Mouse (Mus musculus): ENCODE data around the gene Cisd3. TPM values are rescaled to one million over a fixed set of nuclear protein-coding genes. Genes with fewer than 3 reads are reported as not detected.
A peak's percentile ranks its signal among the peaks of the same experiment; 100 is the strongest.

Cisd3 gene
- polyA plus RNA-seq, 1 experiment from 2014 or later, result 19.5 TPM

DNA sequence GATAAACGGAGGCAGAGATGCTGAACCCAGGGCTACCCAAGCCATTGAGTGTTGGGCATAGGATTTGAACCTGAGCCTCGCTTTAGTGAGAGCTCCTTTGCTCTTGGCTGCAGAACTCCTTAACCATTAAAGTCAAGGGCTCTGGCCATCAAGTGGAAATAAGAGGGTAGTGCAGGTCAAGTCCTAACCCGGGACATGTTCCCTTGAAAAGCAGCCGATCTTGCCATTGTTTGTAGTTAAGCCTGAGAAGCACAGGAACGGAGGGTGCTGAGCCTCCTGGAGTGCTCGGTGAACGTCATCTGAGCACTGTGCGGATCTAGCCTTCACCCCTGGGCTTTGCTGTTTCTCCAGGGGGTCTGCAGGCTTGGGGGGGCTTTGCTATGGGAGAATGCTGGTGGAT, 7.8 kb upstream of the Cisd3 start:
- ATAC-seq (replicated peaks), result no peak
- 30% methylated on average over 8 of the region's 8 CpGs for WGBS

DNA sequence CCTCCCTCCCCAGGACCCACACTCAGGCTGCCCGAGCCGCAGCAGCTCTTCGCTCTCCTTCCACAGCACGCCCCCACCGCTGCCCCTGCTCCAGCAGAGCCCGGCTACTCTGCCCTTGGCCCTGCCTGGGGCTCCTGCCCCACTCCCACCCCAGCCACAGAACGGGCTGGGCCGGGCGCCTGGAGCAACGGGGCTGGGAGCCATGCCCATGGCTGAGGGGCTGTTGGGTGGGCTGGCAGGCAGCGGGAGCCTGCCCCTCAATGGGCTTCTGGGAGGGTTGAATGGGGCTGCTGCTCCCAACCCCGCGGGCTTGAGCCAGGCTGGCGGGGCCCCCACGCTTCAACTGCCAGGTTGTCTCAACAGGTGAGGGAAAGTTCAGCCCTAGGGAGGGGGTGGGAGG, 7.3 kb upstream of the Cisd3 start:
- peak; percentile 45 for ATAC-seq (replicated peaks)
- peaks cover 54% of the 10 kb centered on the region for H3K36me3 ChIP-seq

More for the DNA sequence above, 7.8 kb upstream of the Cisd3 start:
- Histone ChIP-seq H3K4me3 (no peak overlapping the region), H3K4me1 (peaks cover 26% of the 10 kb centered on the region), H3K9me3 (no peaks in the 10 kb centered on the region), H3K27me3 (no peaks in the 10 kb centered on the region), H3K36me3 (peaks cover 55% of the 10 kb centered on the region), H3K27ac (replicated peaks) (peak overlapping the region; percentile 48; the same call in 1 of the 2 replicates), H3K9ac (replicated peaks) (no peak overlapping the region), H3K4me2 (replicated peaks) (no peak overlapping the region)

DNA sequence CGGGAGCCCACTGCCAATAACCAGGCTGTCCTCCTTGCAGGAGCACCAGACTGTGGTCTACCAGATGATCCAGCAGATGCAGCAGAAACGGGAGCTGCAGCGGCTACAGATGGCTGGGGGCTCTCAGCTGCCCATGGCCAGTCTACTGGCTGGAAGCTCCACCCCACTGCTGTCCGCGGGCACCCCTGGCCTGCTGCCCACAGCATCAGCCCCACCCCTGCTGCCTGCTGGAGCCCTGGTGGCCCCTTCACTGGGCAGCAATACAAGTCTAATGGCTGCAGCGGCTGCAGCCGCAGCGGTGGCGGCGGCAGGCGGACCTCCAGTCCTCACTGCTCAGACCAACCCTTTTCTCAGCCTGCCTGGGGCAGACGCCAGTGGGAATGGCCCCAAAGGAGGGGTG, 5.2 kb upstream of the Cisd3 start:
- H3K9ac ChIP-seq (replicated peaks), result no peak overlapping the region
- WGBS, result 56% methylated on average over 12 of the region's 12 CpGs
- H3K4me3 ChIP-seq, result no peak overlapping the region
- peaks cover 31% of the 10 kb centered on the region for H3K4me1 ChIP-seq
- ATAC-seq (replicated peaks), result no peak
- peaks cover 38% of the 10 kb centered on the region for H3K36me3 ChIP-seq
- no peaks in the 10 kb centered on the region for H3K9me3 ChIP-seq
- 0 out of 2 replicates have a peak overlapping the region, but pooled peaks have one; percentile 8 for H3K27ac ChIP-seq (replicated peaks)
- H3K4me2 ChIP-seq (replicated peaks), result no peak overlapping the region
- no peaks in the 10 kb centered on the region for H3K27me3 ChIP-seq

More for the DNA sequence above, 7.3 kb upstream of the Cisd3 start:
- Histone ChIP-seq H3K4me2 (replicated peaks) (no peak overlapping the region), H3K4me3 (no peak overlapping the region), H3K27me3 (no peaks in the 10 kb centered on the region), H3K4me1 (peaks cover 26% of the 10 kb centered on the region), H3K9ac (replicated peaks) (no peak overlapping the region), H3K27ac (replicated peaks) (no peak overlapping the region), H3K9me3 (no peaks in the 10 kb centered on the region)
- WGBS, result 55% methylated on average over 13 of the region's 15 CpGs

DNA sequence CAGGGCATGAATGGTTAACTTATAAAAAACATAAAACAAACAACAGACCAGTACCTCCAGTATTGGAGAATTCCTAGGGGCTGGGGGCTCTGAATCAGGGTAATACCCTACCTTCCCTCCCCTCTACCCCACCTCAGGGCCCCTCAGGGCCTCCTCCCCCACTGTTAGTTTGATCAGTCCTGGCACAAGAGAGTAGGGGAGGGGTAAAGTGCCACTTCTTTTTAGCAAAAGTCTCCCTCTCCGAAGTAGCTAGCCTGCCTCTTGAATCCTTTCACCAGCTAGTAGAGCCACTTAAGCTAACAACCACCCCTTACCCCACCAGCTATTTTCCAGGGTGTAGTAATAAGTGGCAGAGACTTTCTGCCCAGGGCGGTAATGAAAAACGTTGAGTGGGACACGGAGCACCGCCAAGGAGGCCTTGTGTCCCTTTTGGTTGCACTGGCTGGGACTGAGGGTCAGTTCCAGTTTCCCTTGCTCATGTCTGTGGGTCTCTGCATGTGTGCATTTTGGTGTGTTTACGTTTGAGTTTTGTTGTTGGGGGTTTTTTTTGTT, 3.0 kb upstream of the Cisd3 start:
- WGBS, result 74% methylated on average over 6 of the region's 6 CpGs
- H3K27me3 ChIP-seq, result no peaks in the 10 kb centered on the region
- no peak overlapping the region for H3K4me3 ChIP-seq
- H3K4me2 ChIP-seq (replicated peaks), result no peak overlapping the region
- H3K27ac ChIP-seq (replicated peaks), result no peak overlapping the region
- peaks cover 27% of the 10 kb centered on the region for H3K36me3 ChIP-seq
- no peak overlapping the region for H3K9ac ChIP-seq (replicated peaks)
- no peaks in the 10 kb centered on the region for H3K9me3 ChIP-seq
- peaks cover 30% of the 10 kb centered on the region for H3K4me1 ChIP-seq
- no peak for ATAC-seq (replicated peaks)

DNA sequence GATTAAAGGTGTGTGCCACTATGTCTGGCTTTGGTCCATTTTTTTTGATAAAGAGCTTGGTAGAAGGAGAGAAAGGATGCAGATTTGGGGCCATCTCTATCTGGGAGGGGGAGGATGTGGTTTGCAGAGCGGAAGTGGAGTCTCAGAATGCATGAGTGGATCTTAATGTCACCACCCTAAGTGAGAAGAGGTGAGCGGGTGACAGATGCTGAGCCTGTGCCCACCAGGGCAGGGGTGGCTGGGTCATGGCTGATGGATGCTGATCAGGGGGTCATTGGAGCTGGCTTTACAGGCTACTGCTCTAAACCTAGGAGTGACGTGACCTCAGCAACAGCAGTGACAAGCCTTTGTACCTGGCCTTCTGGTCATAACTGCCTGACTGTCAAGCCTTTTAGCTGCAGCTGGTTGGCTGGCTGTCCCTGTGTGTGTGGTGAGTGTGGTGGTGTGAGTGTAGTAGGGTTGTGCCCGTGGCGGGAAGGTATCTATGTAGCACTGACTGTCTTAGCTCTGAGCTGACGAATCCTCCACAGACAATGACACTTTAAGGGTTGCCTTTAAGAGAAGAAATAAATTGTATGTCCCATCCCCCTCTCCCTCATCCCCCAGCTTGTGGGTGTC, 1.5 kb upstream of the Cisd3 start:
- no peak overlapping the region for H3K9ac ChIP-seq (replicated peaks)
- 91% methylated on average over 6 of the region's 6 CpGs for WGBS
- peaks cover 31% of the 10 kb centered on the region for H3K36me3 ChIP-seq

DNA sequence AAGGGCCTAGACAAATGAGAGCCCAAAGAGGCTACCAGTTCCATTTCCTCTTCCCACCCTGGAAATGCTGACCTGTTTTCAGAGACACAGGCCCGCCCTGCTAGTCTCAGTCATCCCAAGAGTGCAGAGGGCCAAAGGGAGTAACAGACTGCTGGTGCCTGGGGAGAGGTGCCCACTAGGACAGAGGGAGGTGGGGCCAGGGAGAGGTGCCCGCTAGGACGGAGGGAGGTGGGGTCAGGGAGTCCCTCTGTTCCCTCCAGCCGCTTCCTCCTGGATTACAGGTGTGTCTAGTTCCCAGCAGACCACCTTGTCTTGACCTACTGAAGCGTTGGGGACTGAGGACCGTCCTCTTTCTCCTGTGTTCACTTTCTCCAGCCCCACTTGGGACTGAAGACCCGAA, 860 bp upstream of the Cisd3 start:
- no peak for ATAC-seq (replicated peaks)
- Histone ChIP-seq H3K4me3 (no peak overlapping the region), H3K27me3 (no peaks in the 10 kb centered on the region), H3K4me1 (peaks cover 21% of the 10 kb centered on the region), H3K27ac (replicated peaks) (no peak overlapping the region), H3K36me3 (peaks cover 31% of the 10 kb centered on the region), H3K9ac (replicated peaks) (no peak overlapping the region), H3K9me3 (no peaks in the 10 kb centered on the region), H3K4me2 (replicated peaks) (peak overlapping the region; percentile 70; the same call in 1 of the 2 replicates)
- WGBS, result 45% methylated on average over 7 of the region's 7 CpGs

More for the DNA sequence above, 1.5 kb upstream of the Cisd3 start:
- Histone ChIP-seq H3K4me2 (replicated peaks) (no peak overlapping the region), H3K9me3 (no peaks in the 10 kb centered on the region), H3K27ac (replicated peaks) (no peak overlapping the region), H3K27me3 (no peaks in the 10 kb centered on the region), H3K4me3 (no peak overlapping the region), H3K4me1 (peaks cover 21% of the 10 kb centered on the region)
- ATAC-seq (replicated peaks), result no peak

DNA sequence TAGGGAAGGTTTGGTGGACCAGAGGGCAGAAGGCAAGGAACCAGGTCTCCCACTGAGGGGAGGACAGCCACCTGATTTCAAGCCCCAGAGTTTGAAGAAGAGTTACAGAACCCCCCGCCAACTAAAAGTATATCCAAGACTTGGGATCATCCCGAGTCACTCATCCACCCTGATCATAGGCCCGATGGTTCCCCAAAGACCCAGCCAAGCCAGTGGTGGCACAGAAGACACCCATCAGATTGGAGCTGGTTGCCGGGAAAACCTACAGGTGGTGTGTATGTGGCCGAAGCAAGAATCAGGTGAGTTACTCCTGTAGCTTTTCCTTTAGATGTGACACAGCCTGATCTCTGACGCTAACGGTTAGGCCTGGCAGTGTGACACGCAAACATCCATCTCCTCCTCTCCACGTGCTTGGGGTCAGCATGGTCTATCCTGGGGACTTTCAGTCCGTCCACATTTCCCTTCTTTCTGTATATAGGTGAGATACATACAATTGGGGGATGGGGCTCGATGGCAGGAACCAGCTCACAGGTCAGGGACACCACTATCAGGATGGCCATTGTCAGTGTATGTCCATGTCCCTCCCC, 789 bp downstream of the Cisd3 start:
- peaks cover 14% of the 10 kb centered on the region for H3K4me1 ChIP-seq
- no peak overlapping the region for H3K9ac ChIP-seq (replicated peaks)
- no peaks in the 10 kb centered on the region for H3K27me3 ChIP-seq
- H3K36me3 ChIP-seq, result peaks cover 34% of the 10 kb centered on the region
- 74% methylated on average over 11 of the region's 11 CpGs for WGBS
- peak overlapping the region; percentile 70 for H3K4me2 ChIP-seq (replicated peaks)
- H3K4me3 ChIP-seq, result peak overlapping the region; percentile 40; the same call in 1 of the 2 replicates
- H3K9me3 ChIP-seq, result no peaks in the 10 kb centered on the region
- H3K27ac ChIP-seq (replicated peaks), result no peak overlapping the region
- ATAC-seq (replicated peaks), result no peak

DNA sequence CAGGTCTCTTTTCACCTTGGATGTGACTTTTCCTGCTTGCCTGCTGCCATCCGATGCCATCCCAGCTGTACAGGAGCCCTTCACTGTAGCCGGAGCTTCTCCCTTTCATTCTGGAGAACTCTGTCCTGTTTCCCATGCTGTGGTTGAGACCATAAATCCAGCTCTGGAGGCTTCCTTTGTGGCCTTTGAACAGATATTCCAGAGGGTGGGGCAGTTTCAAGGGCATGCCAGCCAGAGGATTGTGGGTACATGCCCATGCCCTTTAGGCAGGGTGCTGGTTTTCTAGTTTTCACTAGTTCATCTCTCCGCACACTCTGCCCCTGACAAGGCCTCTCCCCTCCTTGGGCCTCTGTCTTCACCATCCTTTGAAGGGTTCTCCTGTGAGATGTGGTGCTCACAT, 1.4 kb downstream of the Cisd3 start:
- no peak overlapping the region for H3K9ac ChIP-seq (replicated peaks)
- H3K4me3 ChIP-seq, result no peak overlapping the region
- no peaks in the 10 kb centered on the region for H3K27me3 ChIP-seq
- 86% methylated on average over 3 of the region's 3 CpGs for WGBS
- peaks cover 14% of the 10 kb centered on the region for H3K4me1 ChIP-seq
- H3K36me3 ChIP-seq, result peaks cover 37% of the 10 kb centered on the region
- no peak for ATAC-seq (replicated peaks)
- no peak overlapping the region for H3K27ac ChIP-seq (replicated peaks)
- H3K9me3 ChIP-seq, result no peaks in the 10 kb centered on the region
- H3K4me2 ChIP-seq (replicated peaks), result no peak overlapping the region

DNA sequence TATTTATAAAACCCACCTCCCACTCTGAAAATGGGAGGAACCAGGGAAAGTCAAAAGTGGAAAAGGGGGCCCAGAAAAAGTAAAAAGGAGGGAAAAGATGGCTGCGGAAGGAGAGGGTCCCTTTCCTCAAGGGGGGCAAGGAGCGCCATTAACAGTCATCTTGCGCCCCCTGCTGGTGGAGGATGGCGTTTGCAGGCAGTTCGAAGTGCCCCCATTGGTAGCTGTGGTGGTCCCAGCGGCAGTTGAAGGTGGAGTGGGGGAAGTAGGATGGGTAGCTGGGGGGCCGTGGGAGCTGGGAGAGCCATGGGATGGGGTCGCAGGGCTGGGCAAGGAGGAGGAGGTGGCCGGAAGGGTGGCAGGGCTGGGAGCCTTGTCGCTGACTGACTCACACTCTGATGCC, 4.2 kb downstream of the Cisd3 start:
- H3K27ac ChIP-seq (replicated peaks), result no peak overlapping the region
- H3K4me2 ChIP-seq (replicated peaks), result no peak overlapping the region
- H3K9me3 ChIP-seq, result no peaks in the 10 kb centered on the region
- no peak overlapping the region for H3K9ac ChIP-seq (replicated peaks)
- H3K4me1 ChIP-seq, result peaks cover 32% of the 10 kb centered on the region
- no peak for ATAC-seq (replicated peaks)
- H3K4me3 ChIP-seq, result no peak overlapping the region
- H3K36me3 ChIP-seq, result peaks cover 42% of the 10 kb centered on the region
- WGBS, result 24% methylated on average over 10 of the region's 10 CpGs
- no peaks in the 10 kb centered on the region for H3K27me3 ChIP-seq

DNA sequence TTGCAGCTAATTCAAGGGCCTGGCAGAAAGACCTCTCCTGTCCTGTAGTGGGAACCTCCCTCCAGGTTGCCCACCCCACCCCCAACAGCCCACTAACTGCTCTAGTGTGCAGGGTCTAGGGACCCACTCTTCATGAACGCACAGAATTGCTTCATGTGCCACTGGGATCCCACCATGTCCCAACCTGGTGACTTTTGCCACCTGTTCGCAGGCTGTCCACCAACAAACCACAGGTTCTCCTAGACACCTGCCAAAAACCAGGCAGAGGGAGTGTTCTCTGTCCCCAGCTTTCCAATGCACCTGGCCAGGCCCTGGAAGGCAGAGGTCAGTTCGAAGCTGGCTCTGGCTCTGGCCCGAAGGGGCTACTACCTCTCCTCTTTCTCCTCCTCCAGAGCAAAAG, 8.8 kb downstream of the Cisd3 start:
- Histone ChIP-seq H3K4me1 (peaks cover 48% of the 10 kb centered on the region), H3K4me3 (no peak overlapping the region), H3K27ac (replicated peaks) (peak overlapping the region; percentile 83), H3K9me3 (no peaks in the 10 kb centered on the region), H3K4me2 (replicated peaks) (peak overlapping the region; percentile 82), H3K9ac (replicated peaks) (0 out of 2 replicates have a peak overlapping the region, but pooled peaks have one; percentile 35), H3K27me3 (no peaks in the 10 kb centered on the region), H3K36me3 (peaks cover 33% of the 10 kb centered on the region)
- no peak for ATAC-seq (replicated peaks)
- 63% methylated on average over 4 of the region's 4 CpGs for WGBS

DNA sequence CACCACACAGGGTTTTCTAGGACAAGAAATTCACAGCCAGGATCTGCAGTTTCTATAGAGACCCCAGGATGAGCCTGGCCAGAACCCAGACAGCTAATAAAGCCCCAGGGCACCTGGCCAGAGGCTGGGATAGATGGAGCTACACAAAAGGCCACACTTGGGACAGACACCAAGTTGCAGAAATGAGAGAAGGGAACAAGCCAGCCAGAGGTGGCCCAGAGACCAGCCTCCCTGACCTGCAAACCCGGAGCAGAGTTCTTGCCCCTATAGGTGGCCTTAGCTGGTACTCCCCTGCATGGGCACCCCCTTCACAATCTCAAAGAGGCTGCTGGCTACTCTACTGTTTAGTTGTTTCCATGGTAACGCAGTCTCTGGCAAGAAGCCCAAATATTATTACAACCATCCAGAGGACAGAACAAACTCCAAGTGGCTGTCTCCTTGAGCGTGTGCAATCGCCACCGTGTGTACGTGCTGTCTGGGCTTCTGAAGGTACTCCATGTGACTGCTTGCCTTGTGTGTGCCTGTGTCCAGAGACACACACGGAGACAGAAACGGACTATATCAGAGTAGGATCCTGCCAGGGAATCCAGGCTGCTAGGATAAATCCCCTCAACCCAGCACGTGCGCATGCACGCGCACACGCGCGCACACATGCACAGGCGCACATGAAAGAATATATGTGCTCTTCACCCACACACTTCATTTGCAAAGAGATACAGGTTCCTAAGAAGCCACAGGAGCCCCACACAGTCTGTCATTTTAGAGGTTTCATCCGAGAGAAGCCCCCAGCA, 9.5 kb downstream of the Cisd3 start:
- ATAC-seq (replicated peaks), result peak; percentile 12; the same call in 1 of the 2 replicates
- Histone ChIP-seq H3K4me2 (replicated peaks) (peak overlapping the region; percentile 82), H3K9me3 (no peaks in the 10 kb centered on the region), H3K9ac (replicated peaks) (peak overlapping the region; percentile 35; the same call in 1 of the 2 replicates), H3K4me1 (peaks cover 48% of the 10 kb centered on the region), H3K36me3 (peaks cover 28% of the 10 kb centered on the region), H3K4me3 (peak overlapping the region; percentile 93), H3K27ac (replicated peaks) (peak overlapping the region; percentile 83), H3K27me3 (no peaks in the 10 kb centered on the region)
- WGBS, result 25% methylated on average over 17 of the region's 17 CpGs
